Mouse (Mus musculus) embryonic stem cell, embryonic (primary cell): ENCODE data around the gene Mfsd4b1.

Source experiments
- CTCF ChIA-PET, 4 experiments: fragments of 300-600 bp in 2 of 4; fragments of 350-600 bp in 2 of 4; sonication (Branson Sonifier 250); formaldehyde crosslinking; loops; one replicate each; lab custom pipeline; 2022; ENCODE audit warnings: inconsistent platforms in 2 of 4; lab: Charles Lee
- POLR2A ChIA-PET, 4 experiments: fragments of 300-600 bp in 2 of 4; fragments of 350-600 bp in 2 of 4; sonication (Branson Sonifier 250); formaldehyde crosslinking; loops; one replicate each; lab custom pipeline; 2022; ENCODE audit warnings: antibody characterized with exemption in 4 of 4, inconsistent platforms in 1 of 4; lab: Charles Lee

The Mfsd4b1 gene

GRCm38 (mm10) chr10:40024554-40025428 is at the start of gene Mfsd4b1:
TSS of gene Mfsd4b1 (minus strand) at chr10:40025268.
- POLR2A ChIA-PET = interaction anchor here in 2 of 4 experiments (0.8 to 1.6 kb wide), 6 partner anchors 10 to 293 kb away, joined by 3 to 4 read pairs (median 4); no protein-coding TSS in a partner anchor
- CTCF ChIA-PET = interaction anchor here in 2 of 4 experiments (1.0 to 1.9 kb wide), 3 partner anchors 65 to 188 kb away, joined by 3 to 8 read pairs (median 3); partner anchors contain the start of gene Mfsd4b3 (in 1 of the 2)

DNA sequence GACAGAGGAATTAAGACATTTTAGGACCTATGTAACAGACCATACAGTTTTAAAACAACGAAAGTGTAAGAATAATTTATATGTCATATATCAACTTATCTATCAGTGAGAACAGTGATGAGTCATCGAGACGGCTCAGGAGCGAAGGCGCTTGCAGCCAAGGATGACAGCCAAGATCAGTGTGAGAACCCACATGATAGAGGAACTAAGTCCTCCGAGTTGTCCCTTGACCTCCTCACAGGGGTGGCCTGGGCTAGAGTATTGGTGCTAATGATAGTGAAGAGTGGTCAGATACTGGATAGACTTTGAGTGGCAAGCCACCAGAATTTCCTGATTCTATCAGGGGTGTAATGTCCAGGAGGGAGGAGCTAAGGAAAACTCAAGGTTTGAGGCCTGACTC is 48.5 kb upstream of the Mfsd4b1 start:
- POLR2A ChIA-PET = interaction anchor here in 1 of 4 experiments (0.7 kb wide), 1 partner anchor 857 kb away, joined by 8 read pairs; no protein-coding TSS in a partner anchor

DNA sequence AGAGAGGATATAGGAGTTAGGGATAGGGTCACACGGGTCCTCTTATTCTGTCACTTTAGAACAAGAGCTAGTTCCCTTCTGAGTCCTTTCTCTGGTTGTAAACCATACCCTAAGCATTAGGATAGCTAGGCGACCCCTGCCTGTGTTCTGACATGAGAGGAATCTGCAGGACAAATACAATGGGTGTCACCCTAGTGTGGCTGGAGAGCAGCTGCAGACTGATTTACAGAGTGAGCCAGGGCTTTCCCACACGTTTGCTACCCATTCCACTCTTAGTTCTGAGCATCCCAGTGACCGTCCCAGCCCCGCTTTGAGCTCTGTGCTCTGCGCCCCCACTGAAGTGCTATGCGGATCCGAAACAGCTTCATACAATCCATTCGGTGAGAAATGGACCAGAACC is 45.6 kb upstream of the Mfsd4b1 start:
- ChIA-PET CTCF (interaction anchor here in 2 of 4 experiments (0.6 to 1.4 kb wide), 2 partner anchors 142 to 184 kb away, joined by 4 read pairs; no protein-coding TSS in a partner anchor), POLR2A (interaction anchor here in 2 of 4 experiments (0.7 to 1.1 kb wide), 3 partner anchors 17 to 187 kb away, joined by 3 read pairs; partner anchors contain the start of gene Gtf3c6 (in 1 of the 2))

More for the DNA sequence above, 48.5 kb upstream of the Mfsd4b1 start:
- CTCF ChIA-PET = no interaction called here

GRCm38 (mm10) chr10:40069270-40069669 is 44.2 kb upstream of the Mfsd4b1 start:
- ChIA-PET POLR2A (interaction anchor here in 2 of 4 experiments (0.6 to 0.7 kb wide), 2 partner anchors 503 to 1421 kb away, joined by 3 read pairs; partner anchors contain the start of gene Smpd2 (in 1 of the 2)), CTCF (no interaction called here)

- POLR2A ChIA-PET = interaction anchor here in 1 of 4 experiments (0.7 kb wide), 1 partner anchor 503 kb away, joined by 3 read pairs; no protein-coding TSS in a partner anchor
- CTCF ChIA-PET = no interaction called here
Observed at GRCm38 (mm10) chr10:40068595-40068994, 43.5 kb upstream of the Mfsd4b1 start.

- CTCF ChIA-PET = no interaction called here
- POLR2A ChIA-PET = interaction anchor here in 1 of 4 experiments (0.7 kb wide), 1 partner anchor 666 kb away, joined by 3 read pairs; no protein-coding TSS in a partner anchor
Observed at GRCm38 (mm10) chr10:40067529-40067928, 42.5 kb upstream of the Mfsd4b1 start.

DNA sequence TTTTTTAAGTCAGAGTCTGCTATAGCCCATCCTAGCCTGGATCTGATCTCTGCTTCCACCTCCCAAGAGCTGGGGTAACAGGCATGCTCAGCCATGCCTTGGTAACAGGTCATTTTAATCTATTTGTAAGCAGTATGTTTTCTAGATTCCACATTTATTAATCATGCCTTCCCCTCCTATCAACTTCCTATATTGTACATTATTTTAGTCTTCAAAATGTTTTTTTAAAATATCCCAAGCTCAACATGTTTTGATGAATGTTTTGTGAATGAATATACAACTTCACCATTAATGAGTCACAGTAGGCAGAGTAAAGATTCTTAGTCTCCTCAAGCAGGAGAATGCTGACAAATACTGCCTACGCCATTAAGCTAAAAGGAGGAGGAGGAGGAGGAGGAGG is 42.0 kb upstream of the Mfsd4b1 start:
- ChIA-PET CTCF (no interaction called here), POLR2A (no interaction called here)

DNA sequence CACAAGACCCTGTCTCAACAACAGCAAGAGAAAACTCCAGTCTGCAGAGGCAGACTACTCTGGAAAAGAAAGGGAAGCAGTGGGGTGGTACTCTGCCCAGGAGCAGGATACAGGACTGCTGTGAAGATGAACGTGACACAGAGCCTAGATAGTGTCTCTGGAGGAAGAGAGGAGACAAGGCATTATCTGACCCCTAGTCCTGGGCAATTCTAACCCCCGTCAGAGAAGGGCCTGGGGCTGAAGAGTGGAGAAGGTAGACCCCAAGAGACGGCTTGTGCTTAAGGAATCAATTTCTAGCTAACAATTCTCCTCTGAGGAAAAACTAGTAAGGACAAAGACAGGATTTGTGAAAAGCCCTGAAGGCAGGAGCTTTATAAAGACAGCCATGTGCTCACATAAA is 40.3 kb upstream of the Mfsd4b1 start:
- POLR2A ChIA-PET = no interaction called here
- CTCF ChIA-PET = interaction anchor here in 1 of 4 experiments (0.5 kb wide), 1 partner anchor 671 kb away, joined by 9 read pairs; no protein-coding TSS in a partner anchor

DNA sequence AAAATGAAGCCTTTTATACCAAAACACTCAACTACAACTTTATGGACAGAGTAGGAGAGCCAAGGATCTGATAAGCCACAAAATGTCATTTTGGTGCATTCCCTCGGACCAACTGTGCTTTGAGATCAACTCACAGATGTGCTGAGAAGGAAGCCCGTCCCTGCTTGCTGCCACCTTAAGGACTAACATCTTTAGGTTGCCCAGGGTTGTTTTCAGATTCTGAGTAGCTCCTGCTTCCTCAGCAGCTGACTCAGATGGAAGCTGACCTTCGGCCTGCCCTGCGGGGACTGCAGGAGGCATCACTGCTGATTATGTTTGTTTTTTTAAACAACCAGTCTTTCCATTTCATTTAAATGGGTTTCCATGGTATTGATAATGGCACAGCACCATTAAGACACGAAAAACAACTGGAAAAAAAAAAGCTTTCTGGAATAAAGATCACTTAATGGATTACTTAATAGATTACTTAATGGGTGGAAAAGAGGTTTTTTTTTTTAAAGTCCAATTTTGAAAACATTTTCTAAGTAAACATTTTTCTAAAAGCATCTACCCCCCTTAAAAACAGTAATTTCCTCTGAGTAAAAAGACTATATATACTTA is 38.3 kb upstream of the Mfsd4b1 start:
- POLR2A ChIA-PET = interaction anchor here in 2 of 4 experiments (0.7 to 1.8 kb wide), 3 partner anchors 10 to 688 kb away, joined by 3 to 6 read pairs (median 3); no protein-coding TSS in a partner anchor
- CTCF ChIA-PET = no interaction called here

DNA sequence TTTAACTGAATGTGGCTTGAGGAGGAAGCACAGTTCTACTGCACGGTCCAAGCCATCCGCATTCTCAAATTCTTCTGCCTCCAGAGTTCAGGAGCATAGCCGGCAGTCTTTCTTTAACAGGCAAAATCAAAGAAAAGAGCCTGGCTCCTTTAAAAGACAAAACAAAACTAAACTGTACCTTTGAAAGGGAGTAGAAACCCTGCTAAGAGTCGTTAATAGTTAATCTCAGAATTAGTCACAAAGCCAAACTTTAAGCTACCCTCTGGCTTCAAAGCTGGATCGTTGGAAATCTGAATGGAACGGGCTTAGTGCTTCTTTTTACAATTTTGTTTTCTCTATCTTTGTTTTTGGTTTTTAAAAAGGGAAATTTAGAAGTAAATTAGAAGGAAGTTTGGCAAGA is 37.7 kb upstream of the Mfsd4b1 start:
- ChIA-PET CTCF (no interaction called here), POLR2A (interaction anchor here in 1 of 4 experiments (1.3 to 1.8 kb wide), 2 partner anchors 9 to 79 kb away, joined by 3 to 6 read pairs; no protein-coding TSS in a partner anchor)

DNA sequence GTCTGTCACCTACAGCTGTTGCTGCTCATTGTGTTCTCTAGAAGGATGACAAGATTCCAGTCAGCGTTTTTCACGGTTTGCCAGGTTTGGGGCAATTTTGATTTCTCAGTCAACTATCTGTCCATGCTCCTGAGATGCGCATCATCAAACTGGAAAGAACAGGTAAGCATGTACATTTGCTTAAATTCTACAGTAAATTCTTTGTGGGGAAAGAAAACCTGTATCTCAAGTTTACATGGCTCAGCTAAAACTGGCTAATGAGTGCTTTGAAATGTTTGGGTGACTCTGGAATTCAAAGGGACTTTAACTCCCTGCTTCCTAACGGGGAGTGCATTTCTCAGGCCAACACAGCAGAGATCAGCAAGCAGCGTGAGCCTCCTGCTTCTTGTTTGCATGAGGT is 36.9 kb upstream of the Mfsd4b1 start:
- POLR2A ChIA-PET = no interaction called here
- CTCF ChIA-PET = no interaction called here

GRCm38 (mm10) chr10:40058786-40059120 is 33.7 kb upstream of the Mfsd4b1 start:
- CTCF ChIA-PET = interaction anchor here in 1 of 4 experiments (0.9 kb wide), 1 partner anchor 154 kb away, joined by 3 read pairs; no protein-coding TSS in a partner anchor
- POLR2A ChIA-PET = no interaction called here

GRCm38 (mm10) chr10:40058062-40058785 is 33.2 kb upstream of the Mfsd4b1 start:
- POLR2A ChIA-PET = interaction anchor here in 1 of 4 experiments (1.1 kb wide), 1 partner anchor 200 kb away, joined by 3 read pairs; no protein-coding TSS in a partner anchor
- CTCF ChIA-PET = interaction anchor here in 2 of 4 experiments (0.7 to 0.9 kb wide), 3 partner anchors 154 to 515 kb away, joined by 3 to 4 read pairs (median 3); no protein-coding TSS in a partner anchor

- CTCF ChIA-PET = interaction anchor here in 2 of 4 experiments (0.6 to 0.7 kb wide), 3 partner anchors 8 to 514 kb away, joined by 3 to 4 read pairs (median 4); no protein-coding TSS in a partner anchor
Observed at GRCm38 (mm10) chr10:40057615-40058014, 32.5 kb upstream of the Mfsd4b1 start.

DNA sequence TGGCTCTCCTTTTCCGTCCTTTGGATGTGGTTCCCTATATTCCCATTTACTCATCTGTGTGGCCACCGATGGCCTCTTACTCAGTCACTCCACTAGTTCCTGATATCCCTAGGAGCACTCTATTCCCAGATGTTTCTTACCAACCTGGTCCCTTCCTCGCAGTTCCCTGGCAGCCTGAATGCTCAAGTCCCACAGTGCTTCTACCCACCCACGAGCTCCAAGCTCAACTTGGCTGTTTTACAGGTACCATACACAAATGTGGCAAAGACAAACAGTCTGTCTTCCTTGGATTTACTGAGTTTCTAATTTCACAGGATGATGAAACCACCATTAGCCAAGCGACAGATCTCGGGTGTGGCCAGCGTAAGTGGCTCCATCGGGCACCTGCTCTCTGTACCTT is 29.4 kb upstream of the Mfsd4b1 start:
- POLR2A ChIA-PET = interaction anchor here in 1 of 4 experiments (2.2 kb wide), 1 partner anchor 9 kb away, joined by 6 read pairs; no protein-coding TSS in a partner anchor
- CTCF ChIA-PET = interaction anchor here in 1 of 4 experiments (1.8 kb wide), 1 partner anchor 158 kb away, joined by 16 read pairs; no protein-coding TSS in a partner anchor

More at GRCm38 (mm10) chr10:40057615-40058014, 32.5 kb upstream of the Mfsd4b1 start:
- POLR2A ChIA-PET = interaction anchor here in 1 of 4 experiments (1.1 kb wide), 1 partner anchor 201 kb away, joined by 3 read pairs; no protein-coding TSS in a partner anchor

GRCm38 (mm10) chr10:40053896-40054295 is 28.8 kb upstream of the Mfsd4b1 start:
- POLR2A ChIA-PET = interaction anchor here in 2 of 4 experiments (0.7 to 2.2 kb wide), 2 partner anchors 10 to 17 kb away, joined by 3 to 6 read pairs; no protein-coding TSS in a partner anchor
- CTCF ChIA-PET = interaction anchor here in 2 of 4 experiments (1.4 to 1.8 kb wide), 2 partner anchors 159 kb away, joined by 13 to 16 read pairs; no protein-coding TSS in a partner anchor

DNA sequence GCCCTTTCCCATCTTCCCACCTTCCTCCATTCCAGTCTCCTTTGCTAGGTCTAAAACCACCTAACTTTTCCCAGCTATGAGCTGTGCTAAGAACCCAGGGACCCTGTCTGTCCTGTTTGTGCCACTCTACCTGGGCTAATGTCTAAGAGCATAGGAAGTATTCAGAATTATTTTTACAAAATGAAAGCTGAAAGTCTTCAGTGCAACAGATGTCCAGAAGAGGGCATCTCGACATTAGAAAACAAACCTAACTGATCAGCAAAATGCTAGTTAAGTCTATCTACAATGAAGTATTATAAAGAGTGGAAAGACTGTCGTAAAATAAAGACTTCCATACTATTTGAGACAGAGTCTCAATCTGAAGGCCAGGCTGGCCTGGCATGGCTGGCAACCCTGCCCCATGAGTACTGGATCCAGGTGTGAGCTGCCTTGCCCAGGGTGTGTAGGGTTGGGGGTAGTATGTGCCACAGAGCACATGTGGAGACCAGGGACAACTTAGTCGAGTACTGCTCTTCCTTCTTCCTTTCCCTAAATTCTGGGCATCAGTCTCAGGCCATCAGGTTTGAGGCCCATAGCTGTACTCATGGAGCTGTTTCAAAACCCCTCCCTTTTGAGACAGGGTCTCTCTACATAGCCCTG is 28.3 kb upstream of the Mfsd4b1 start:
- ChIA-PET CTCF (interaction anchor here in 3 of 4 experiments (0.9 to 1.8 kb wide), 4 partner anchors 18 to 159 kb away, joined by 4 to 16 read pairs (median 8); no protein-coding TSS in a partner anchor), POLR2A (interaction anchor here in 2 of 4 experiments (0.7 to 2.2 kb wide), 2 partner anchors 10 to 17 kb away, joined by 3 to 6 read pairs; no protein-coding TSS in a partner anchor)
